Mouse (Mus musculus): ENCODE measurements around the gene Atoh8. TPM values are rescaled to one million over a fixed set of nuclear protein-coding genes. Genes with fewer than 3 reads are reported as not detected.

Atoh8 gene
- polyA plus RNA-seq, 1 experiment from 2014 or later: 20.6 TPM

DNA sequence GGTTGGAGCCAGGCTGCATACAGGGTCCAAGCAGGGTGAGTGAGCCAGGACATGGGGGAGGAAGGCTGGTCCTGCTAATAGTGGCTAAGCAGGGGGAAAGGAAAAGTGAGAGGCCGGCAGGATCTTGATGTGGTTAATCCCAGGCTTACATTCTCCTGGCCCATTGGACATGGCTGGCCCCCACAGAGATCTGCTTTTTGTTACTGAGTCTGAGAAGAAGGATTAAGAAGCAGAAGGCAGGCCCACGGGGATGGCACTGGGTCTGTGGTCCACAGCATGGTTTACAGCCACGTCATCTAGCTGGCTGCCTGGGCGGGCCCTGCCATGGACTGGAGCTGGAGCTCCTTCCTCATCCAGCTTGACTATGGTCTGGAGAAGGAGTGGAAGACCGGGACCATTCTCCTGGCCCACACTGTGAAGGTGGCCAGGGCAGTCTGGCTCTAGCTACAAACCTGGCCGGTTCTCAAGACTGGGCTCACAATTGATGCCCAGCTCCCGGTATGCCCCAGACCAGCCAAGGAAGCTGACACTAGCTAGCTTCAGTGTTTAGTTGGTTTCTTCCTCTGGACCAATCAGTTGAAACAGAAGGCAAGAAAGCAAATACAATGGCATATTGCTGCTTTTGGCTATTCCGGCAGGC lies 26.9 kb downstream of the Atoh8 start:
- H3K9me3 ChIP-seq (ENCODE audit: low read length): no peaks in the 10 kb centered on the region
- ATAC-seq: no peak
- no peak overlapping the region for H3K27ac ChIP-seq (ENCODE audit: low read length)
- no peak overlapping the region for H3K4me3 ChIP-seq (ENCODE audit: low read depth, low read length)
- H3K4me1 ChIP-seq (ENCODE audit: insufficient read depth, low read depth, low read length): no peaks in the 10 kb centered on the region
- no peaks in the 10 kb centered on the region for H3K27me3 ChIP-seq (replicated peaks; ENCODE audit: insufficient read depth, low read length)
- no peak overlapping the region for H3K9ac ChIP-seq (replicated peaks; ENCODE audit: low read depth)
- TF ChIP-seq EP300 (IDR thresholded peaks at IDR 0.05) (no peak), CTCF (IDR thresholded peaks at IDR 0.05) (no peak)
- 91% methylated on average over 8 of the region's 8 CpGs for WGBS
- no peak for DNase-seq (ENCODE audit: low spot score)
- no peak overlapping the region for H3K4me2 ChIP-seq (replicated peaks; ENCODE audit: low read depth, low read length)
- H3K36me3 ChIP-seq (ENCODE audit: insufficient read depth, low read length): peaks cover 5% of the 10 kb centered on the region; the same call in 1 of the 2 replicates

- H3K9ac ChIP-seq (replicated peaks; ENCODE audit: low read depth): no peak overlapping the region
- no peaks in the 10 kb centered on the region for H3K27me3 ChIP-seq (replicated peaks; ENCODE audit: insufficient read depth, low read length)
- DNase-seq (ENCODE audit: low spot score) (no peak), ATAC-seq (no peak)
- H3K4me1 ChIP-seq (ENCODE audit: insufficient read depth, low read depth, low read length): peaks cover 5% of the 10 kb centered on the region; the same call in 1 of the 2 replicates
- no peak for TF ChIP-seq CTCF (IDR thresholded peaks at IDR 0.05)
- no peak for TF ChIP-seq EP300 (IDR thresholded peaks at IDR 0.05)
- no peak overlapping the region for H3K27ac ChIP-seq (ENCODE audit: low read length)
- no peak overlapping the region for H3K4me2 ChIP-seq (replicated peaks; ENCODE audit: low read depth, low read length)
- H3K9me3 ChIP-seq (ENCODE audit: low read length): no peaks in the 10 kb centered on the region
- 86% methylated on average over 9 of the region's 9 CpGs for WGBS
- peaks cover 5% of the 10 kb centered on the region; the same call in 1 of the 2 replicates for H3K36me3 ChIP-seq (ENCODE audit: insufficient read depth, low read length)
- H3K4me3 ChIP-seq (ENCODE audit: low read depth, low read length): no peak overlapping the region
Observed at GRCm38 (mm10) chr6:72206021-72206420, 29.4 kb downstream of the Atoh8 start.

- H3K4me3 ChIP-seq (ENCODE audit: low read depth, low read length): no peak overlapping the region
- H3K4me2 ChIP-seq (replicated peaks; ENCODE audit: low read depth, low read length): no peak overlapping the region
- no peak overlapping the region for H3K27ac ChIP-seq (ENCODE audit: low read length)
- H3K27me3 ChIP-seq (replicated peaks; ENCODE audit: insufficient read depth, low read length): no peaks in the 10 kb centered on the region
- 54% methylated on average over 7 of the region's 7 CpGs for WGBS
- DNase-seq (ENCODE audit: low spot score) (peak; percentile 71), ATAC-seq (peak; percentile 75)
- H3K9ac ChIP-seq (replicated peaks; ENCODE audit: low read depth): no peak overlapping the region
- TF ChIP-seq EP300 (IDR thresholded peaks at IDR 0.05) (0 out of 2 replicates have a peak, but pooled peaks have one; percentile 31), CTCF (IDR thresholded peaks at IDR 0.05) (no peak)
- H3K9me3 ChIP-seq (ENCODE audit: low read length): no peaks in the 10 kb centered on the region
- peaks cover 11% of the 10 kb centered on the region; the same call in 1 of the 2 replicates for H3K4me1 ChIP-seq (ENCODE audit: insufficient read depth, low read depth, low read length)
- H3K36me3 ChIP-seq (ENCODE audit: insufficient read depth, low read length): peaks cover 5% of the 10 kb centered on the region; the same call in 1 of the 2 replicates
Observed at GRCm38 (mm10) chr6:72204858-72205257, 30.5 kb downstream of the Atoh8 start.

GRCm38 (mm10) chr6:72203279-72203678 lies 32.1 kb downstream of the Atoh8 start:
- ATAC-seq: no peak
- no peak overlapping the region for H3K27ac ChIP-seq (ENCODE audit: low read length)
- H3K36me3 ChIP-seq (ENCODE audit: insufficient read depth, low read length): peaks cover 5% of the 10 kb centered on the region; the same call in 1 of the 2 replicates
- no peak overlapping the region for H3K4me3 ChIP-seq (ENCODE audit: low read depth, low read length)
- TF ChIP-seq CTCF (IDR thresholded peaks at IDR 0.05) (no peak), EP300 (IDR thresholded peaks at IDR 0.05) (no peak)
- H3K9ac ChIP-seq (replicated peaks; ENCODE audit: low read depth): no peak overlapping the region
- no peaks in the 10 kb centered on the region for H3K9me3 ChIP-seq (ENCODE audit: low read length)
- H3K27me3 ChIP-seq (replicated peaks; ENCODE audit: insufficient read depth, low read length): no peaks in the 10 kb centered on the region
- WGBS: 40% methylated on average over 5 of the region's 5 CpGs
- no peak for DNase-seq (ENCODE audit: low spot score)
- peaks cover 11% of the 10 kb centered on the region; the same call in 1 of the 2 replicates for H3K4me1 ChIP-seq (ENCODE audit: insufficient read depth, low read depth, low read length)
- H3K4me2 ChIP-seq (replicated peaks; ENCODE audit: low read depth, low read length): no peak overlapping the region

GRCm38 (mm10) chr6:72202732-72203131 lies 32.6 kb downstream of the Atoh8 start:
- H3K9ac ChIP-seq (replicated peaks; ENCODE audit: low read depth): no peak overlapping the region
- DNase-seq (ENCODE audit: low spot score): no peak
- no peaks in the 10 kb centered on the region for H3K27me3 ChIP-seq (replicated peaks; ENCODE audit: insufficient read depth, low read length)
- 75% methylated on average over 5 of the region's 5 CpGs for WGBS
- peaks cover 5% of the 10 kb centered on the region; the same call in 1 of the 2 replicates for H3K36me3 ChIP-seq (ENCODE audit: insufficient read depth, low read length)
- H3K9me3 ChIP-seq (ENCODE audit: low read length): no peaks in the 10 kb centered on the region
- H3K4me1 ChIP-seq (ENCODE audit: insufficient read depth, low read depth, low read length): peaks cover 11% of the 10 kb centered on the region; the same call in 1 of the 2 replicates
- TF ChIP-seq CTCF (IDR thresholded peaks at IDR 0.05) (no peak), EP300 (IDR thresholded peaks at IDR 0.05) (no peak)
- no peak overlapping the region for H3K4me3 ChIP-seq (ENCODE audit: low read depth, low read length)
- no peak for ATAC-seq
- H3K27ac ChIP-seq (ENCODE audit: low read length): no peak overlapping the region
- no peak overlapping the region for H3K4me2 ChIP-seq (replicated peaks; ENCODE audit: low read depth, low read length)

DNA sequence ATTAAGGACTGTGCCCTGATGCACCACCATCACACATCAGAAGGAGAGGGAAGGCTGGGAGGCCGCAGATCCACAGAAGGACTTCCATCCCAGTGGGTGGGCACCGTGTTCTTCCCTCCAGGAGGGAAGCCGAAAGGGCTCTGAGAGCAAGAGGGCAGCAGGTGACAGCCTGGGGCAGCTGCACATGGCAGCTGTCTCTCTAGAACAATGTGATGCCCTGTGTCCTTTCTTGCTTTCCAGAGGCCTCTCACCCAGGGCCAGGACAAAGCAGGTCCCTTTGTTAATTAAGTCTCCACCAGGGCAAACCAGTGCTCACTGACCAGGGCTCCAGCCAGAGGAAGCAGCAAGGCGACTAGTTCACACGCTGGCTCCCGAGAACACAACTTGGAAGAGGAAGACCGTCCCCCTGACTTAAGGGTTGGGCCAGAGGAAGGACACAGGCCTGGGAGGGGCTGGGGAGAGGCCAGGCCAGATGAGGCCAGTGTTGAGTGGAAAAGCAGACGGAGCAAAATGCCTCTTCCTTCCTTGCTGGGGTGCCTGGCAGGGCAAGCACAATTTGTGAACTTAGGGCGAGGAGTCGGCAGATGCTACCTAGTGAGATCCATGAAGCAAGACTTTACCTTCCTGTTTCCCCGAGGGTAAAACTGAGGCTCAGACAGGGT lies 34.7 kb downstream of the Atoh8 start:
- TF ChIP-seq CTCF (IDR thresholded peaks at IDR 0.05) (peak; percentile 22; the same call in 1 of the 2 replicates), EP300 (IDR thresholded peaks at IDR 0.05) (no peak)
- 51% methylated on average over 11 of the region's 11 CpGs for WGBS
- no peaks in the 10 kb centered on the region for H3K27me3 ChIP-seq (replicated peaks; ENCODE audit: insufficient read depth, low read length)
- peaks cover 11% of the 10 kb centered on the region; the same call in 1 of the 2 replicates for H3K4me1 ChIP-seq (ENCODE audit: insufficient read depth, low read depth, low read length)
- ATAC-seq: peak; percentile 43
- no peak overlapping the region for H3K9ac ChIP-seq (replicated peaks; ENCODE audit: low read depth)
- H3K4me2 ChIP-seq (replicated peaks; ENCODE audit: low read depth, low read length): no peak overlapping the region
- H3K9me3 ChIP-seq (ENCODE audit: low read length): no peaks in the 10 kb centered on the region
- DNase-seq (ENCODE audit: low spot score): no peak
- H3K36me3 ChIP-seq (ENCODE audit: insufficient read depth, low read length): peaks cover 5% of the 10 kb centered on the region; the same call in 1 of the 2 replicates
- H3K4me3 ChIP-seq (ENCODE audit: low read depth, low read length): no peak overlapping the region
- H3K27ac ChIP-seq (ENCODE audit: low read length): no peak overlapping the region

Data from lung, postnatal 0 days (tissue).